Mouse (Mus musculus): Measurements from ENCODE around the gene Fam210b. TPM values are rescaled to one million over a fixed set of nuclear protein-coding genes. Genes with fewer than 3 reads are reported as not detected.
"Not testable (repeated sequence)": the region's sequence is repeated elsewhere in the genome, so short reads cannot be mapped to it uniquely, and the experiment has no call there.

Fam210b gene
- total RNA-seq (2021) = 10 to 100 TPM; 28.2 to 32.2 TPM
- polyA plus RNA-seq (2012; rRNA removed) = 47.1 and 48.5 TPM in 2 replicates
- long read RNA-seq, transcript Fam210b-201 (3 exons, 3,617 nt) = major isoform, 17 of 19 reads
- long read RNA-seq, partial matches to known transcripts = 0 of 19 reads
- long read RNA-seq, other reads (novel, unspliced or antisense) = 2 of 19 reads

DNA sequence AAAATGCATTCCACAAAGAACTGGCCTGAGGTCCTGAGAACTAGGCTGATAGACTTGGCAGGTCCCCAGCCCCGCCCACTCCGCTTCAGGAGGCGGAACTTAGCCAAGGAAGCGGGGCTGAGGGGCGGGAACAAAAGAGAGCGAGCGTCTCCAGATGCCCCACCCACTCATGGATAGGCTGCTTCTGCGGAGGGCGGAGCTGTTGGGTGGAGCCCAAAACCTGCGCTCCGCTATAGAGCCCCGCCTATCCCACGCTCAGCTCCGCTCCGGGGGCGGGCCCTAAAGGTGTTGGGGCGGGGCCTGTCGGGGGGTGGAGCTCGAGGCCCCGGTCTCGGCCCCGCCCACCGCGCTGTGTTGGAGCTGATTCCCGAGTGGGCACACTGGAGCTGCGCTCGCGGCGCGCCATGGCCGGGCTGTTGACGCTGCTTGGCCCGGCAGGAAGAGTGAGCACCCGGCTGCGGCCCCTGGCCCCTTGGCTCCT lies at the start of gene Fam210b:
Fam210b (plus strand) TSS at position 308 of the 481 bp plus-strand sequence.
- peak; percentile 99 for DNase-seq

DNA sequence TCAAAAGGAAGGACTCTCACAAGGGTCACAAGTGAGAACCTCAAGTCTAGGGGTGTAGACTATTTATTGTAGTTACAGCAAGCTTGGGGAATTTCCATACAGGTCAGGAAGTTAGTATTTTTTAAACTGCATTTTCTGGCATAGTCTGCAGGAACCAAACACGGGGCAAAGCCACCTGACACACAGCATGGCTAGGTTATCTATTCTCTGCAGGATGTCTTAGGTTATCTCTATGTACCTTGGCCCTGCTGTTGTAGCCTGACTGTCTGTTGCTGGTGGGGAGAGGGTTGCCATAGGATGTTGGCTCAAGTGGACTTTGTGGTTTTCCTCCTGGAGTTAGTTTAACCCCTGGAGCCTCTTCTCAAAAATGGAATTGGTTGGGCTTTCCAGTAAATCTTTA lies 47.3 kb upstream of the Fam210b start:
- DNase-seq = no peak

DNA sequence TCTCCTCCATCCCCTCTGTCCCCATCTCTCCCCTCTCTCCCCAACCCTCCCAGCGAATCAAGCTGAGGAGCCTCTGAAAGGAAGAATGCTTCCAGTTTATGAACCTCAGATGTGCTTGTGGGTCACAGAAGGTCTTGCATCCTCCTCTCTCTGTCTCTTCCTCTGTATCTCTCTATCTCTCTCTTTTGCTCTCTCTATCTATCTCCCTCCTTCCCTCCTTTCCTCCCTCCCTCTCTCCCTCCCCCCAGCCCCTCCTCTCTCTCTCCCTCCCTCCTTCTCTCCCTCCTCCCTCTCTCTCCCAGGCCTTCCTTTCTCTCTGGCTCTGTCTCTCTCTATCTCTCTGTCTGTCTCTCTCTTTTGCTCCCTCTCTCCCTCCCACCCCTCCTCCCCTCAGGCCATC lies 46.8 kb upstream of the Fam210b start:
- no peak for DNase-seq

DNA sequence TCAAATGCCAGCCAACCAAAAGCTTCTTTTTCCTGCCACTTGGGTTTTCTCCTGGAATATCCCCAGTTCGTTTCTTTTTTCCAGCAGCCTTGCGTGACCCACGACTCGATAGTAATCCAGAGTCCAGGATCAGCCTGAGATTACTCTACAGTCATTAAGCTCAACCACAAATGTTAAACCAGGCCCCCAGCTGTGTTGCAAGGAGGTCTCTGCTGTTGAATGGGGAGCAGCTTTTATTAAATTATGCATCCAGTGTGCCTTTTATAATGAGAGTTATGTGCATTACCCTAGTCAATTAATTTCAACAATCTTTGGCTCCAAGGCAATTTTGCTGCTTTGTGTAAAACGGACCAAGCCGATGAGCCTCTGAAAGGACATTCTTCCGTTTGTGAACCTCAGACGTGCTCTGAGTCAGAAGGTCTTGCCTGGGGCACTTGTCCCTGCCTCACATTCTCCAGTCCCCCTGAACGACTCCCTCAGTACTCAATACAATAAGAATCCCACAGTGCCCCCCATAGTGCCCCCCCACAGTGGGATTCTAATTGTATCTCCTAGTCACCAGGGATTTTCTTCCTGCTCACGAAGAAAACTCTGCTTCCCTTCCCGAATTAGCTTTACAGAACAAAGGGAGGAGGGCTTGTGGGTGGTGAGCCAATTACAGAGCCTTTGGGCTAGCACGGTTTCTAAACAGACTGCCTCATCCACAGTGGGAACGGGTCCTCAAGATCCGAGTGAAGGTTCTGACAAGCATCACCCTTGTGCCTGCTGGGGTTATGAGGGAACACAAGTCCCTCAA lies 46.0 kb upstream of the Fam210b start:
- no peak for DNase-seq

DNA sequence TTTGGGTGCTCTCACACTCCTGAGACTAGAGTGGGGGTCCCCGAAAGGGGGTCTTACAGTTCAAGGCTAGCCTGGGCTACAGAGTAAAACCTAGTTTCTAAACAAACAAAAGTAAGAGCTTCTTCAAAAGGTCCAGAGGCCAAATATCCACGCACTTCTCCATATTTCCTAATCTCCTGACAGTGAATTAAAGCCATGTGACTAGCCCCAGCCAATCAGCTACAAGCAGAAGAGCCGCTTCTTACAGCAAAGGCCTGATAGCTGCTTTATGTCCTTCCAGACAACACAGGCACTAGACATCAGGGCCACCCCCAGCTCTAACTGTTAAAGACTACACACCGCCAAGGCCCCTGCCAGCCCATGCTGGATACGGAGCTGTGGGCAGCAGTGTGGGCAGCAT lies 43.0 kb upstream of the Fam210b start:
- DNase-seq = no peak

DNA sequence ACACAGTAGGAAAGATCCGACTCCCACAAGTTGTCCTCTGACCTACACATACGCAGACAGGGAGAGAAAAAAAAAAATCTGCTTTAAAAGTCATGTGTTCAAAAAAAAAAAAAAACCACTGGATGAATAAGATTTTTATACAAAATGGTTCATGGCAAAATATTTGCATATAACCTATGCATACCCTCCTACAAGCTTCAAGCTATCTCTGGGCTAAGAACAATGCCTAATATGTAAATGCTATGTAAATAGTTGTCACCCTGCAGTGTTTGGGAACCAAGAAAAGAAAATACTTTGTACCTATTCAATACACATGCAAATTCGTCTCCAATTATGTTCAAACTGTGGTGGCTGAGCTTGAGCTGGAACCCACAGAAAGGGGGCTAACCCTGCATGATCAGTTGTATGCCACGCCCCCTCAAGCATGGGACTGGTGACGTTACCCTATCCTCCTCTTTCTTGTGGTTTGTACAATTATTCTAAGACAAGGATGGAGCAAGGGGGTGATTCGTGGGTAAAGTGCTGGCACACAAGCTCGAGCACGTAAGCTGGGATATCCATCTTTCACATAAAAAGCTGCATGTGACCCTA lies 41.2 kb upstream of the Fam210b start:
- no peak for DNase-seq

DNA sequence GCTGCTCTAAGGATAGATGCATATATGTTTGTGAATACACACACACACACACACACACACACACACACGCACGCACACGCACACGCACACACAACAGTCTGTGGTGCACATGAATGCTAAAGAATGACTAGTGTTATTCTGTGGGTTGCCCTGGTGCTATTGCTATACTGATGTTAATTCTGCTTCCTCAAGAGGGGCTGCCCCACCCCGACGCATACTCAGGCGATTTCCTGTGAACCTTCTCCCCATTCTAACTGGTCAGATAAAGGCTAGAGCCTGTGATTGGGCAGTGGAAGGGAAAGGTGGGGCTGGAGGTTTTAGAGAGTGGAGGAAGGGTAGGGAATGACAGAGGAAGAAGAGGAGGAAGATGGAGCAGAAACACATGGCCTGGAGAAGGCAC lies 39.8 kb upstream of the Fam210b start:
- DNase-seq = not testable (repeated sequence)

DNA sequence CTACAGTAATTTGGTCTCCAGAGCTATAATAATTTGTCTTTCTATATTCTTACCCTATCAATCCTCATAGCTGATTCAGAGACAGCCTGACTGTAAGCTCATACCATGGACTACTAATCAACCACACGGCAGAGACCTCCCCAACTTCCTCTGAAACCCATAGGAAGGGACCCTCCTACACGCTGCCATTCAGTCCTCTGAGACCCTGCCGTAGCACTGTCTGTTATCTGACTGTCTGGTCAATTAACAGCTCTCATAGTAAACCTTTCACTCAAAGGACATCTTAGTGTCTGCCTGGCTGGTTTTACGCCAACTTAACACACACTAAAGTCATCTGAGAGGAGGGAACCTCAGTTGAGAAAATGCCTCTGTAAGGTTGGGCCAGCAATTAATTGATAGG lies 38.8 kb upstream of the Fam210b start:
- no peak for DNase-seq

DNA sequence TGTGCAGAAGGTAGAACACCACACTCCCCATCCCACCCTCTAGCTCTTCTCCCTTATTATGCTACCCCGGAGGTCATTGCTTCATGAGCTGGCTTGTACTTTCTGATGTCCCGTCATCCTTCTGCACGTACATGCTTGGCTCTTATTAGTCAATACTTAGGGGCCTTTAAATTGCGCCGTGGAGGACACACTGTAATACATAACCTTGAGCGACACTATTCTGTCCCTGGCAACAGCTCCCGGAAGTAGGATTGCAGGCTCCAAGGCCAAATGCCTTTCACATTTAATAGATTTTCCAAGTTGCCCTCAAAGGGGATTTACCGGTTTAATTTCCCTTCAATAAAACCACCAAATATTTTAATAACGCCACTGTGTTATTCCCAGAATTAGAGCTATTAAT lies 33.6 kb upstream of the Fam210b start:
- DNase-seq = peak; percentile 72

DNA sequence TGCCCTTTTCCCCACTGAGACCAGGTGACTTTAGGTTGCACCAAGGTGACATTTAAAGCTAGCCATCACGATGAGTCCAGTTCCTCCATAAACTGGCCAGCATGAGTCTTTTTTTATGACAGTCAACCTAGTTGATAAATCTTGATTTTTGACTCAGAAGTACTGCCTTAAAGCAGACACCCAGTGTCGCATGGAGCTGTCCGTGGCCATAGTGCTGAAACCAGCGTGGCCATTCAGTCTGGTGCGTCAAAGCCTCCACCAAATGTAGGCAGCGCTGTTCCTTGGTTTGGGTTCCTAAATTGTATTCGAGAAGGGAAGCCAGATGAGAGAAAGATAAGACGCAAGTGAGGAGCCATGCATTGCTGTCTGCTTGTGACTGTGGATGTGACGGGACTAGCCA lies 24.5 kb upstream of the Fam210b start:
- DNase-seq = peak; percentile 82

DNA sequence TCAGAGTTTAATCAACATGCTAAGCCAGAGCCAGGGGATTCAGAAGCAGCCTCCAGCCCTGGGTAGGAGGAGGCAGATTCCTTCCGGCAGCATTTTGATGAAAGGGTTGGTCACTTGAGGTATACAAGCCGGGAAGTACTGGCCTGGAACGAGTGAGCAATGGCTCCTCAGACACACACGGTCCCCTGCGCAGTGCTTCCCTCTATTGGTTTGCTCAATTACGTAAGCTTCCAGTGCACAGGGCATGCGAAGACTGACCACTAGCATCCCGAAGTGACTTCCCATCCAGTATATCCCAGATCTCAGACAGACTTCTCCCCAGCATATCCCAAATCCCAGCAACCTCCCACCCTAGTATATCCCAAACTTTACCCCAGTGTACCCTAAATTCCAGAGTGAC lies 17.1 kb upstream of the Fam210b start:
- DNase-seq = no peak

DNA sequence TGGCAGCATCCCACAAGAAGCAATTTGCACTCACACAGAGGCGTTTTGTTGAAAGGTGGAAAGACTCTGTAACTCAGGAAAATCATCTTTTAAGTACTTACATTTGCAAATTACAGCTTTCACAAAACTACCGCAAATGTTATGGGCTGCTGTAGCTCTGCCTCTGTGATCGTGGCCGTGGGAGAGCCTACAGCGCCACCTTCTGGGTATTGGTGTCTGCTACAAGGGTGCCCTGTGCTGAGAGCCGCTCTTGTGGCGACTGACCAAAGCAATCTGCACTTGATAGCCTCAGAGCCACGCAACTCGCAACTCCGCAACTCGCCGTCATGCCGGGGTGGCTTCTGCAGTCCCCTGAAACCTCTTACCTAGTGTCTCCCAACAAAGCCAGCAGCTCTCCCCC lies 16.2 kb upstream of the Fam210b start:
- DNase-seq = peak; percentile 66

DNA sequence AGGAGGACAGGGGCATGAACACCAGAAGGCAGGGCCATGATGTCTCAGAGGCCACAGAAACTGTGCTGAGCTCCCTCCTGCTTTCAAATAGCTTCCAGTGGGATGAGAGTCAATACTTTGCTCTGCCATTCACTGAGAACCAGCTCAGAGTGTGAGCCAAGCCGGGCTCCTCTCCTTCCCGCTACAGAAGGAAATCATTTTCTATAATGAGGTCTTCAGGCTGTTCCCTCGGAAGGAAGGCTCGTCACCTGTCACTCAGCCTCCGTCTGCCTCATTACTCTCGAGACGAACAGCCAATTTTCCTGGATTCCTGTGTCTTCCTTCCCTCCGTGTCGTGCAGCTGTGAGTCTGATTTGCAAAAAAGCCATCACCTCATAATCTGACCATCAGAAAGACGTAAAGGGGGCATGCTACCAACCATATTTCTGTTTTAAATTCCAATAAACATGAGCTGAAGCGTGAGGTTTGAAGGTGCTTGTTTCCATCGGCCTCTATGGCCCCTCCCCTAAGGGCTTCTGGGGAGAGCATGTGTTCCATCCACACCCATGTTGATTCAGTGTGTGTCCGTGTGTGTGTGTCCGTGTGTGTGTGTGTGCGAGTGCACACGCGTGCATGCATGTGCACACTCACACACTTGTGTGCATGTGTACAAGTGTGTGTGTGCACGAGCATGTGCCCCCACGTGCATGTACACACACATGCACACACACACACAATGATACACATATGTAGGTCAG lies 7.0 kb upstream of the Fam210b start:
- no peak for DNase-seq

DNA sequence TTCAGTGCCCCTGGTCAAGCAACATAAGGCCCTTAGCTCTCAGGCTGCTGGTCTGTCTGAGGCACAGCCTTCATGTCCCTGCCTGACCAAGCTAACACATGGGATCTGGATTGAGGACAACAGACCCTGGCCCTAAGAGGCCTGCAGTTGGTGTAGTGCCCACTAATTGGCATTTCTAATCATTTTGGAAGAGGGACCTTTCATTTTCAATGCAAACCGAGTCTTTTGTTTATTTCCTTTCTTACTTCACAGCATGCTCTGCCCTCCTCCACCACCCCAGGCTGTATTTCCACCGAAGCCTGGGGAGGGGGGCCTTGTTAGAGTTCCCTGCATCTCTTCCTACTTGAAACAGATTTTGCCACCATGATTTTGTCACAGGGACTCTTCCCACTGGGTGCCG lies 4.4 kb upstream of the Fam210b start:
- no peak for DNase-seq

DNA sequence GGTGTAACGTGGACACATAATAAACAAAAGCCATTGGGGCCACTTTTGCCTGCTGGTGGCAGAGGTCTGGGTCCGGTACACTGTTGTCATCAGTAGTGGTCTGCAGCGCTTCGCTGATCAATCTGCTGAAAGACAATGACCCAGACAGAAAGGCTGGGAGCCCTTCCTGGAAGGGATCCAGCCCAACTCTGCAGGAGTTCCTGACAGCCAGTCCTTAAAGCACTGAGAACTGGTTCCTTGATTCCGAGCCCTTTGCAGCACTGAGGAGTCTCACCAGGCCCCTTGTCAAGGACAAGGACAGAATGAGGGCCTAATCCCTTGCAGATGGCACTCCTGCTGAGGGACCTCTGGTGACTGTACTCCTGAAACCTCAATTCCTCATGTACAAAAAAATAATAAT lies 3.8 kb upstream of the Fam210b start:
- DNase-seq = no peak

DNA sequence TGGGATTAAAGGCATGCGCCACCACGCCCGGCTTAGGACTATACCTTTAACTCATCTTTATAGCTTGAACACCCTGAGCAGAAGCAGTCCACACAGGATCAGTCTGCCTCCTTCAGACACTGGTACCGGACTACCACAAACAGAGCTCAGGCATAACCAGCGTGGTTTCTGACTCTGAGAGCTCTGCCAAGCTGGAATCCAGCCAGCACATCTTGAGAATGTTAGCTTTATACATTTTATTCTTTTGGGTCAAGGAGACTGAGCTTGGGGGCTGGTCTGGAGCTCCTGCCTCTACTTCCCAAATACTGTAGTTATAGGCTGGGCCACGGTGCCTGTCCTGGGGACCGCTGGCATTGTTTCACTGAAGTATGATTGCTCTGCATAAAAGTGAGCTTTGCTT lies 1.6 kb upstream of the Fam210b start:
- DNase-seq = no peak

DNA sequence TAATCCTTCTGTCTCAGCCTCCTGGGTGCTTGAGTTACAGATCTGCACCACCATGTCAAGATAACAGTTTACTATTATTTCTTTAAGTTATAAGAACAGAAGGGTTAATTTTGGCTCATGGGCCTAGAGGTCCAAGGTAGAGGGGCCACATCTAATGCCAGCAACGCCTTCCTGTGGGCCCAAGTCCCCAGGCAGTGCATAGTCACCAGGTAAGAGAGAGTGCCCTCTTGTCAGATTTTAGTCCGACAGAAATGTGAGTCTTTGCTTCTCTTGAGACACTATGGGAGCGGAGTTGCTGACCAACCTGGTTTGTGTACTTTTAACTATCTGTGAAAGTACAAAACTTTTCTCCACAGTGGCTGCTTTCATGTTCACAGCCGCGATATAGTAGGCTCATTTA lies 696 bp upstream of the Fam210b start:
- no peak for DNase-seq

DNA sequence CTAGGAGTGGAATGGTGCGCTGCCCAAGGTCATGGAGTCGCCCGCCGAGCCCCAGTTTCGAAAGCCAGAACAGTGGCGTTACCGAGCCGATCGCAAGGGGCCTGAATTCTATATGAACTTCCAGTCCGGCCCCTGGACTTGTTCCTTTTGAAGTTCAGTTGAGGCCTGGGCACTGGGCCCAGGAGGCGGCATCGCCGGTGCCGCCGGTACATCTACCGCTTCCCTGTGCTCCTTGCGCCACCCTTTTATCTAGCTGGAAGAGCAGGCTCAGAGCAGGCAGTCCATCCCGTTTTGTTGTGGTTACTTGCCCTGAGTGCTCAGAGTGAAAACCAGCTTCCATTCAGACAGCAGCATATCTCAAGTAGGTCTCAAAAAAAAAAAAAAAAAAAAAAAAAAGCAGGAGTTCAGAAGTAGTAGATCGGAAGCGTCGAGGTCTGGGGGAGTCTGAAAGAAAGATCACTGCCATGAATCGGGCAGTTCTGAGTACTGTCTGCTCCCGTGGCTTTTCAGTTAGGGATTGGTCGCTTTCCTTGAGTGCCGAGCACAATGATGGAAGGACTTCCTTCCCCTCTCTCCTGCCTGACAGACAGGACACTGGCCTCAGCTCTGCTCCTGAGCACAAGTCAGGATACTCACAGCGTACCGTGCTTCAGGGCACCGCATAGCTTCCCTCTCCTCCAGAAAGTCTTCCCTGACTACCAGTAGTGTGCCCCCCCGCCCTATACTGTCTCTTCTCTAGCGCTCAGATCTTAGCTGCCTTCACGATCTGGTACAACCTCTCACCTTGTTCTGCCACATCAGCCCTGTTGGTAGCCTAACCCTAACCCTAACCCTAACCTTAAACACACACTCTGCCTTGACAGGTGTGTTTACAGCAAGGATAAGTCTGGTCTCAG lies 917 bp downstream of the Fam210b start:
- peak; percentile 75 for DNase-seq

DNA sequence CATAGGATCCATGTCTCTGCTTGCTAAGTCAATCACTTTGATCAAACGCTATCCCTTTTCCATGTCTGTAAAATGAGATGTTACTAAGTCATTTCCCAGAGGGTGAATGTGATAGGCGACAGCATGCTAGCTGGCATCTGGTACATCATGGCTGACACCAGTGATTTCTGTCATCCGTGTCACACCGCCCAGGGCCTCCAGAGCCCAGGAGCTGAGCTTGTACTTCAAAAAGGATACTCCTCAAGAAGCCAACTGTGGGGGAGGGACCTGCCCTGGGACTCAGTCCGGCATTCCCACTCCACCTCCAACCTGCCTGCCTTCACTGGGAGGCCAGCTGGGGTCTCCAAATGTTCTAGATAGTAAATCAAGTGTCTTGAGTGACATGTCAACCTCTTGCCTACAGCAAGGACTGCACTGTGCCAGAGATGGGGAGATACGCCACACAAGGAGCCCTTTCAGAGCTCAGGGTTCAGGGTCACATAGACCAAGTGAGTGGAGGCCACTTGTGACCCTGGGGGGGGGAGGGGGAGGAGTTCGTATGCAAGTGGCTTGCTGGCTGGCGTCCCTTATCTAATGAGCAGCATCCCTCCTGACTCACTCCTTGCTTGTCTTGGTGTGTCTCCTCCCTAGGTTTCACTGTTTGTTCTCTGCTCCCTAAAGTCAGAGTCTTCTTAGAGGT lies 1.7 kb downstream of the Fam210b start:
- DNase-seq = peak; percentile 53

DNA sequence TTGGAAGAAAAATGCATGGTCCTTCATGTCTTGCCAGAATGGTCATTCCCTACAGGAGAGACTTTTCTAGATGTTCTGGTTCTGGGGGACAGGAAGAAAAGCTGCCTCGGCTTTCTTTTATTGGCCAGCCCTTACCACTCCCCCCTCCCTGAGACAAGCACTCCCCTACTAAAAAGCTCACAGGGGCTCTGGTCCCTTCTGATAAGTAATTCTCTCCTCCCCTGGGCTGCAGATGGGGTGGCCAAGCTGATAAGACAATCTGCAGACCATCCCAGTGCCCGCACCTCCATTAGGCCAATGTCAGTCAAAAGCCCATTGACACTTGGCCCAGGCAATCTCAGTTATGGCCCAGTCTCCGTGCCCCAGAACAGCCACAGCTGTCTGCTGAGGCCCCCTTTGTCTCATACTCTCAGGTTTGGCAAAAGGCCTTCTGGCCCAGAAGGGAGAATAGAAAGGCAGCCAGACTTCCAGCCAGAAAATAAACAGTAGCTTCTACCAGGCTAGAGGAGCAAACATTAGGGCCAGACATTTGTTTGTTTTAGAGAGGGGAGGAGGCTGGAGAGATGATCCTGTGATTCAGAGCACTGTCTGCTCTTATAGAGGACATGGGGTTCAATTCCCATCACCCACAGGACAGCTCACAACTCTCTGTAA lies 3.1 kb downstream of the Fam210b start:
- no peak for DNase-seq

DNA sequence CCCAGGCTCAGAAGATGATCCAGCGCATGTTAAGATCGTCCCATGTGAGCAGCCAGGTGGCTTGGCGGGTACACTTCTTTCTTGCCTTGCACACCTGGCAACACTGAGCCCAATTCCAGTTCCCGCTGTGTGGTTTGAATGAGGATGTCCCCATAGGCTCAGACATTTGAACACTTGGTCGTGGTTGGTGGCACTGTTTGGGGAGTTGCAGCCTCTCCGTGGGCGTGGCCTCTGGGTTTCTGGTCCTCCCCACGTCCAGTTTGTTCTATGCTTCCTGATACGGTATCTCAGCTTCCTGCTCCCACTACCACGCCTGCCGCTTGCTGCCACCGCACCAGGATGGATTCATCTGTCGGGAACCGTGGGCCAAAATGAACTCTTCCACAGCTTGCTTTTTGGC lies 4.4 kb downstream of the Fam210b start:
- no peak for DNase-seq
